Mouse (Mus musculus): ENCODE measurements at regions not wholly inside any gene's neighbourhood (a gene's known extent, or its start where the extent isn't known, plus 50 kb on each side); places are given as distances from the start of the nearest gene placed in this dataset.

GRCm38 (mm10) chr12:13030333-13030732 is 88.6 kb upstream of the Mycn start:
- DNase-seq (ENCODE audit: low read depth), result no peak

DNA sequence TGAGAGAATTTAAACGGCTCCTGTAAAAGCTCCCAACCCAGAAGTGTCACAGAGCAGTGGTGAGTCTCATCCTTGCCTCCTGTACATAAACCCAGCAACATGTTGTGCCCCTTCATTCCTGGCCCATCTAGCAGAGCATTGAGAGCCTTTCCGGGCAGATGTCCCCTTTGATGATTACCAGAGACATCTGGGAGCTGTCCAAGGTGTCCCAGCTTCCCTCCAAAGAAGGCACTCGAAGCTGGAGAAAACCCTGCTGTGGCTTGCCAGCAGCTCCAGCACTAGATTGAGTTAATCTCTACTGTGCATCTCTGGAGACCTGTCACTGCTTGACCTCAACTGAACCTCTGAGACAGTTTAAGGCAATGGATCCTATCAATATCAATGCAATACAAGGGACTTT is 86.4 kb upstream of the Mycn start:
- DNase-seq (ENCODE audit: low read depth), result no peak

GRCm38 (mm10) chr12:13026041-13026580 is 84.4 kb upstream of the Mycn start:
- DNase-seq (ENCODE audit: low read depth), result no peak

GRCm38 (mm10) chr12:13024215-13024841 is 82.6 kb upstream of the Mycn start:
- DNase-seq (ENCODE audit: low read depth), result no peak

DNA sequence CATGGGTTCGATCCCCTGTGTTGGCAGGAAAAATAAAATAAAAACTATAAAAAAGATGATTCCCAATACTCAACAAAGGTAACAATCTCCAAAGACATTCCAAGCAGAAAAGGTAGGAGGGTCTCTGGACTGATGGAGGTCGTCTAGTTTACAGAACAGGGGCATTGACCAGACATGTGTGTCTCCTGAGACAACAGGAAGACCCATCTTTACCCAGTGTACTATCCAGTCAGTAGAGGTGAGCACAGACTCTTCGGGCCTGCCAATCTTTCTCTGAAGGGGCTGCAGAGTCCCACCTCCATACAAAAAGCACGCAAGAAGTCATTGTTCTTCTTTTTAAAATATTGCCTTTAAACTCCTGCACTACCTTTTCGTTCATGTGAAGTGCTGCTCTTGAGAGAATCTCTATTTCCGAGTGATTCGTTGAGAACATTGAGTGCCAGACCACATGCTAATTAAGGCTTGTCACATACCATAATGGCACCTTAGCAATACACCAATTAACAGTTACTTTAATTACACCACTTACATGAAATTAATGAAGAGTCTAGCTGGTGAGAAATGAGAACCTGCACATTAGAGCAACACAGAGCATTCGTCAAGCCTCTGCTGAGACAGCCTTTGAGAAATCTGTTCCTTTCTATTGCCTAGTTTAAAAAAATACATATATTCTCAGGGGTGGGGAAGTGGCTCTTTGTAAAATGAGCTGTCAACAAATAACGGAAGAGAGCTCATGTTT is 69.5 kb upstream of the Mycn start:
- no peak for DNase-seq (ENCODE audit: low read depth)

DNA sequence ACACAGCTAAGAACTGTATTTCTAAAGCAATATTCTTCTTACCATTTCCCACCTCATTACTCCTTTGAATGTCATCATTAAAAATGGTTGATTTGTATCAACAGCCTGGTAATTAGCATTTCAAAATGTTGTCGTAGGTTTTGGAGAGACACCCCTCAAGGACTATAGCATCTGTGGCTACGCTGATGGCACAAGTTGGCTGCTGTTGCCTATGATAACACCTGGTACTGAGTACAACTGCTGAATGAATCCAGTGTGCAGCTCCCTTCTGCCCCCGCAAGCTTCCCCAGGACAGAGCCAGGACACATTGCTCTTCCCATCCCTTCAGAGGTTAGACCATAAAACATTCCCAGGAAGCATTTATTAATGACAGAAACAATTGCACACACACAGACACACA is 68.7 kb upstream of the Mycn start:
- no peak for DNase-seq (ENCODE audit: low read depth)

- DNase-seq (ENCODE audit: low read depth), result peak; percentile 3
Measured at GRCm38 (mm10) chr12:13009470-13009869, 67.8 kb upstream of the Mycn start.

DNA sequence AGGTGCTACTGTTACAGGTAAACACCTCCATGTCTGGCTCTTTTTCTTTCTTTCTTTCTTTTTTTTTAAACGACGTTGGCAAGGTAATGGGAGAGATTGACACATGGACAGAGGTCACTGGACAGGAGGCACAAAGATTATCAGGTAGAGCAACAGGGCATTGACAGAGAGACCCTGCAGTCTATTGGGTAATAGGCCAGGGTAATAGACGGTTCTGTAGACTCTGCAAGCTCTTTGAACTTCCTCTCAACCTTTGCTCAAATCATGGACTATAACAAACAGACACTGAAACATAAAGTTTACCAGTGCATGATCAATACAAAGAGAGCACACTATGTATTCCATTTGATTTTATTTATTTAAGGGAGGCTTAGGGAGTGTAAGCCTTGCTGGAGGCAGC is 61.0 kb upstream of the Mycn start:
- DNase-seq (ENCODE audit: low read depth), result no peak

GRCm38 (mm10) chr12:13002069-13002590 is 60.4 kb upstream of the Mycn start:
- no peak for DNase-seq (ENCODE audit: low read depth)

DNA sequence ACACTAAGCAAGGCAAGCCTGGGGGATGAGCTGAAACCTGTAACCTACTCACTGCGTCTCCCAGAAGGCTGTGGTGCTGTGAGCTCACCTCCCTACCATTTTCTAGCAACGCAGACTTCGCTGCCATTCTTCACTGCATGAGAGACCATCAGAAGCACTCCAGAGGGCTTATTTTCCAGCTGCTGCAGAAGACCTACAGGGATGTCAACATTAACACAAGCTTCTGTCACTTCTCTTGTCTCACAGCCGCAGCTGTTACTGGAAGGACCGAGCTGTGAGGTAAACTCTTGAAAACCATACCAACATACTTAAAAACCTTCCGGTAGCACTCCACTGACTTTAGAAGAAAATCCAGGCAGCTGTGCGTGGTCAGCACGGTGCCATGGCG is 54.3 kb upstream of the Mycn start:
- no peak for DNase-seq (ENCODE audit: low read depth)

DNA sequence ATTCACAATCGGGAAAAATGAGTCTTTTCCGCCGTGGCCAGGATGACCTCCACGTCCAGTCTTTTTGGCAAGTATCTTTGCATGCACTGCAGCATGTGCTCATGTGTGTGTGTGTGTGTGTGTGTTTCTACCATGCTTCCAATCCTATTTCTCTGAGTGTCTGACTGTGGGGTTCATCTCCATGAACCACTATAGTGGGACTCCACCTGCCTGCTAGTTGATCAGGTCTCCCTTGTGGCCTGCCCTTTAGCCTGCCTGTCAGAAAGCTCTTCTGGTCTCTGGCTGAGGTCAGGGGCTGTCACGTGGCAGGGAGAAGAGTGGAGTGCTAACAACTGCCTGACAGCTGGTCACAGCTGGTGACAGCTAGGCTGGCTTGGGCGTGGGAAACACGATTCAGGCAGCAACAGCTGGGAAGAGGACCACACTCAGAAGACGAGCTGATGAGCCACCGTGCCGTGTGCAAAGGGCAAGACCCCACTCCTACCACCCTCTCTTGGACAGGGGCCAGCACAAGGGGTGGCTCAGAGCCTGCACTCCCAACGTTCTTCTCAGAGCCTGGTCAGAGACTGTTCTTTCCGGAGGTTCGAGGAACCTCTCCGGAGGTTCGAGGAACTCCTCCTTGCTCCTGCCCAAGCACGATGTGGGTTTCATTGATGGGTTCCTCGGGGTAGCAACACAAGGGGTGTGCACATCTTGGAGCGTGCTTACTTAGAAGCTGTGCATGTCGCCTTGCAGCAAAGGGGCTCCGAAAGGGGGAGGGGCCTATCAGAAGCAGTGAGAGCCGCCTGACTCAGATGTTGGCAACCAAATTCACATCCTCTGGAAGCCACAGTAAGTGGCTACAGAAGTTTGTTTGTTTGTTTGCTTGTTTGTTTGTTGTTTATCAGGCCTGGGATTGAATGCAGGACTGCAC is 53.6 kb upstream of the Mycn start:
- DNase-seq (ENCODE audit: low read depth), result no peak

DNA sequence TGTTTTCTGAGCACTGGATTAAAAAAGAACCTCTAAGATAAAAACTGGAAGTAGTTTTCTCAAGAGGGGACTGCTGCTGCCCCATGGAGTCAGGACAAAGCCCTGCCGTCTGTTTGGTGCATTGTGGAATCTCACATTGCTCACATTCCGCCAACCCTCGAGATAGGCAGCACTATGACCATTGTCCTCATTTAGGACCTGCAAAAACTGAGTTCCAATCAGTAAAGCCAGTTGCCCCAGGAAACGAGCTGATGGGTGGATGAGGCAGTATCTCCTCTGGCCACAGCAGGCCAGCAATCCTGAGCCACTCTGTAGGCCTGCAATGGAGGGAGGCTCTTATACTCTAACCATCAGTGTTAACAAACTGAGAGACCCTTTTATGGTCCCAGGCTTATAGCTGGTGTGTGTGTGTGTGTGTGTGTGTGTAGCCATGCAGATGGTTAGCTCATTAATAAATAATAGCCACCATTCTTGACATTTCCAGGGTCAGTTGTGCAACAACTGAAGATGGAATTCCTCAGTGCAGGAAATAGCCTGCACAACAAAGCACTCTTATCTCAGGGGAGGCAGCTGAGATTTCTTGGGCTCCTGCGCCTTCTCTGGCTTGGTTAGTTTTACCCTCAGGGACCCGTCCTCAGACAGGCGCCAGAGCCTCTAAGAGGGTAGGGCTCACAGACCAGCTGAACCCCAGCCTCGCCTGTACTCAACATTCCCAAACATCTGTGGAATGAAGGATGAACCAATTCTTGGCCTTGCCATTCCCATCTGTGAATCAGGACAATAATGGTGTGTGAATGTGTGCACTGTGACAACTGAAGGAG is 52.4 kb upstream of the Mycn start:
- no peak for DNase-seq (ENCODE audit: low read depth)

Data from c-Kit-positive CD71-negative TER-119-negative erythroid progenitor cells, embryonic 14.5 days (primary cell).